Mouse (Mus musculus) heart, embryonic 14.5 days (tissue): ENCODE measurements around the gene Chst4. TPM values are rescaled to one million over a fixed set of nuclear protein-coding genes. Genes with fewer than 3 reads are reported as not detected.
A peak's percentile ranks its signal among the peaks of the same experiment; 100 is the strongest.

Experiments
- ATAC-seq: fragments of 200-750 bp; cut with Nextera tagmentation; 2 replicates; pipeline ENCODE4 v1.8.0; 2017; ENCODE audit warnings: low read depth, moderate TSS enrichment; ENCODE audit not compliant: insufficient number of reproducible peaks, insufficient read depth, low FRiP score
- H3K27ac ChIP-seq, 2 experiments: fragments of 200-500 bp in 1 of 2; fragments of 300-500 bp in 1 of 2; sonication (generic) in 1 of 2; replicated peaks in 1 of 2; 2 replicates each; pipeline ENCODE4 v1.5.1; 2012 to 2014; ENCODE audit warnings: low read depth in 2 of 2, low read length in 2 of 2, control low read depth in 1 of 2, mild to moderate bottlenecking in 1 of 2, mixed read lengths in 1 of 2; ENCODE audit not compliant: control insufficient read depth in 1 of 2, insufficient read depth in 1 of 2
- H3K27me3 ChIP-seq: fragments of 300-500 bp; sonication (generic); 2 replicates; pipeline ENCODE4 v1.6.1; 2014; ENCODE audit warnings: mild to moderate bottlenecking, low read length, control low read depth; ENCODE audit not compliant: control insufficient read depth, insufficient read depth
- H3K36me3 ChIP-seq: fragments of 300-500 bp; sonication (generic); 2 replicates; pipeline ENCODE4 v1.6.1; 2014; ENCODE audit warnings: mild to moderate bottlenecking, control low read depth, low read length, mixed read lengths; ENCODE audit not compliant: control insufficient read depth, insufficient read depth
- H3K4me1 ChIP-seq, 2 experiments: fragments of 200-500 bp in 1 of 2; fragments of 300-500 bp in 1 of 2; sonication (generic) in 1 of 2; 2 replicates each; pipeline ENCODE4 v1.6.1; 2012 to 2014; ENCODE audit warnings: low read length in 2 of 2, control low read depth in 1 of 2, mixed read lengths in 1 of 2; ENCODE audit not compliant: control insufficient read depth in 2 of 2, insufficient read depth in 2 of 2
- H3K4me2 ChIP-seq: fragments of 300-500 bp; sonication (generic); 2 replicates; pipeline ENCODE4 v1.6.1; 2014; ENCODE audit warnings: mild to moderate bottlenecking, low read length
- H3K4me3 ChIP-seq, 2 experiments: fragments of 200-500 bp in 1 of 2; fragments of 300-500 bp in 1 of 2; sonication (generic) in 1 of 2; 2 replicates each; pipeline ENCODE4 v1.5.1; 2012 to 2014; ENCODE audit warnings: low read length in 2 of 2, mild to moderate bottlenecking in 2 of 2, control low read depth in 1 of 2, low read depth in 1 of 2, moderate library complexity in 1 of 2; ENCODE audit not compliant: control insufficient read depth in 1 of 2, insufficient read depth in 1 of 2
- H3K9ac ChIP-seq: fragments of 300-500 bp; sonication (generic); 2 replicates; pipeline ENCODE4 v1.6.1; 2014; ENCODE audit warnings: mild to moderate bottlenecking, low read length
- H3K9me3 ChIP-seq: fragments of 300-500 bp; sonication (generic); 2 replicates; pipeline ENCODE4 v1.6.1; 2016; ENCODE audit warnings: low read length, control low read depth; ENCODE audit not compliant: control insufficient read depth
- WGBS: fragments of 180-500 bp; shearing (Covaris S2); extraction: QIAGEN DNeasy Blood & Tissue Kit; methylation state at CpG from one replicate; pipeline ENCODE4 v1.1.7; 2014; 5-methylcytosine and 5-hydroxymethylcytosine counted together
- polyA plus RNA-seq: library from polyadenylated mRNA; unstranded; fragments of >200 nt; fragmentation: Nextera tagmentation; extraction: Ambion mirVana; gene quantifications from 2 replicates; pipeline ENCODE4 v1.2.1, GENCODE M21; 2014

Chst4 gene
- 1.3 and 1.9 TPM in 2 replicates for polyA plus RNA-seq

GRCm38 (mm10) chr8:110039659-110040058 lies at the start of gene Chst4:
Gene Chst4, minus strand, starts transcription at chr8:110039740.
- H3K9me3 ChIP-seq = no peaks in the 10 kb centered on the region
- peaks cover 4 to 7% of the 10 kb centered on the region in 2 experiments; a peak in 3 of 4 replicates for H3K4me1 ChIP-seq
- no peaks in the 10 kb centered on the region for H3K27me3 ChIP-seq
- WGBS = 77% methylated on average over 5 of the region's 5 CpGs
- H3K4me2 ChIP-seq = no peak within 1 kb of the TSS
- H3K9ac ChIP-seq = no peak within 1 kb of the TSS
- ATAC-seq = no peak
- no peaks in the 10 kb centered on the region for H3K36me3 ChIP-seq
- H3K4me3 ChIP-seq = no peak within 1 kb of the TSS
- H3K27ac ChIP-seq = no peak within 1 kb of the TSS

- H3K27me3 ChIP-seq = no peaks in the 10 kb centered on the region
- 79% methylated on average over 11 of the region's 11 CpGs for WGBS
- H3K9ac ChIP-seq = no peak overlapping the region
- H3K4me1 ChIP-seq = peaks cover 2 to 4% of the 10 kb centered on the region in 2 experiments; a peak in 3 of 4 replicates
- H3K9me3 ChIP-seq = peaks cover 6% of the 10 kb centered on the region; the same call in 1 of the 2 replicates
- ATAC-seq = no peak
- peaks cover 25% of the 10 kb centered on the region for H3K36me3 ChIP-seq
- no peak overlapping the region for H3K4me2 ChIP-seq
- H3K27ac ChIP-seq = no peak overlapping the region
- no peak overlapping the region for H3K4me3 ChIP-seq
Measured at GRCm38 (mm10) chr8:110082416-110083105, 43.0 kb upstream of the Chst4 start.

DNA sequence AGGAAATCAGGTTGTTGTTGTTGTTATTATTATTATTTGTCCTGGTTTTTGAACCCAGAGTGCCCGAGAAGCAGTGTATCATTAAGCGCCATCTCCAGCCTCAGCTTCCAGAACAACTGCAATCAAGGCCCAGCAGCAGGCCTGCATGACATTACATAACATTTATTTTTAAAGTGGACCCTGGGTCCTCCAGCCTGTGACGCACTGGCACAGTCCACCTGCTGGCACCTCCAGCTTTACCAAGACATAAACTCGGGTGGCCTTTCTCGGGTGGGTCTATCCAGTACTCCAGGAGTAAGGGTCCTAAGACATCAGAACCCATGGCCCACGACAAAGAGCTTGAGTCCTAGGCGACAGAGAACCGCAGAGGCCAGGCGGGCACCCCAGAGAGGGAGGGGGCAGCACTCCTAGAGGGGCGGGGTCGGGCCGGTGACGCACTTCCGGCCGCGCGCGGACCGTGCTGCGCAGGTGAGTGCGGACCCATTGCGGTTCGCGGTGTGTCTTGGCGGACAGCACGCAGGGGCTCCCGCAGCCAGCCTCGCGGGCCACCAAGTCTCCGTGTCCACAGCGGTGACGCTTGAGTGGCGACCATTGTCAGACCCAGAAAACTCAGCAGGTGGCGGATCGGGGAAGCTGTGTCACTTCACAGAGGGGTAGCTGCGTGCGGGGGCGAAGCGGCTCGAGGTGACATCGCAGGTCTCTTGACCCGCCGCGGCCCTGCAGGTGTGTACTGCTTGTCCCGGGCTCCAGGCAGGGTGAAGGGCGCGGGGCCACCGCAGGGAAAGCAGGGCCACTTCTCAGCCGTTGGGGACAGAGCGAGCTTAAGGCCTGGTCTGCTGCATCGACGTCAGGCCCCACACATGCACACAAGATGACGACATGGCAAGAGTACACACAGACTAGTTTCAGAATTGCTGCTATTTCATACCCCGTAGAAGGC lies 40.0 kb upstream of the Chst4 start, which contains the start of gene Zfp612:
Zfp612 (plus strand) TSS at position 465 of the 940 bp plus-strand sequence.
- Histone ChIP-seq H3K27ac (no peak within 1 kb of the TSS), H3K4me2 (peak within 1 kb of the TSS; percentile 93), H3K36me3 (peaks cover 5% of the 10 kb centered on the region), H3K9me3 (no peaks in the 10 kb centered on the region), H3K9ac (peak within 1 kb of the TSS; percentile 84), H3K4me1 (peaks cover 2 to 4% of the 10 kb centered on the region in 2 experiments; a peak in 3 of 4 replicates), H3K27me3 (no peaks in the 10 kb centered on the region), H3K4me3 (peak within 1 kb of the TSS; percentile 64 to 69)
- peak; percentile 73 for ATAC-seq
- 6% methylated on average over 54 of the region's 54 CpGs for WGBS

GRCm38 (mm10) chr8:110074496-110074895 lies 35.0 kb upstream of the Chst4 start:
- peaks cover 3% of the 10 kb centered on the region; the same call in 1 of the 2 replicates for H3K9me3 ChIP-seq
- H3K4me1 ChIP-seq = peaks cover 0 to 2% of the 10 kb centered on the region in 2 experiments; a peak in 1 of 4 replicates
- 78% methylated on average over 8 of the region's 8 CpGs for WGBS
- H3K9ac ChIP-seq = no peak overlapping the region
- no peak overlapping the region for H3K27ac ChIP-seq
- no peak overlapping the region for H3K4me3 ChIP-seq
- H3K36me3 ChIP-seq = no peaks in the 10 kb centered on the region
- no peak overlapping the region for H3K4me2 ChIP-seq
- ATAC-seq = no peak
- no peaks in the 10 kb centered on the region for H3K27me3 ChIP-seq

- WGBS = 9% methylated on average over 9 of the region's 9 CpGs
- H3K9ac ChIP-seq = no peak overlapping the region
- H3K4me1 ChIP-seq = no peaks in the 10 kb centered on the region
- ATAC-seq = no peak
- no peak overlapping the region for H3K4me2 ChIP-seq
- no peak overlapping the region for H3K4me3 ChIP-seq
- H3K27ac ChIP-seq = no peak overlapping the region
- no peaks in the 10 kb centered on the region for H3K27me3 ChIP-seq
- H3K36me3 ChIP-seq = no peaks in the 10 kb centered on the region
- peaks cover 3% of the 10 kb centered on the region; the same call in 1 of the 2 replicates for H3K9me3 ChIP-seq
Measured at GRCm38 (mm10) chr8:110071600-110071999, 32.1 kb upstream of the Chst4 start.

- no peaks in the 10 kb centered on the region for H3K36me3 ChIP-seq
- H3K9me3 ChIP-seq = peaks cover 3% of the 10 kb centered on the region; the same call in 1 of the 2 replicates
- no peak overlapping the region for H3K4me3 ChIP-seq
- no peak overlapping the region for H3K27ac ChIP-seq
- no peak overlapping the region for H3K9ac ChIP-seq
- H3K4me2 ChIP-seq = no peak overlapping the region
- H3K4me1 ChIP-seq = no peaks in the 10 kb centered on the region
- H3K27me3 ChIP-seq = no peaks in the 10 kb centered on the region
- 81% methylated on average over 4 of the region's 4 CpGs for WGBS
- ATAC-seq = no peak
Measured at GRCm38 (mm10) chr8:110069706-110070105, 30.2 kb upstream of the Chst4 start.

GRCm38 (mm10) chr8:110065676-110066075 lies 26.1 kb upstream of the Chst4 start:
- no peak overlapping the region for H3K4me3 ChIP-seq
- no peaks in the 10 kb centered on the region for H3K36me3 ChIP-seq
- no peak overlapping the region for H3K27ac ChIP-seq
- no peak overlapping the region for H3K9ac ChIP-seq
- peaks cover 3% of the 10 kb centered on the region; the same call in 1 of the 2 replicates for H3K9me3 ChIP-seq
- WGBS = 85% methylated on average over 4 of the region's 4 CpGs
- no peaks in the 10 kb centered on the region for H3K4me1 ChIP-seq
- no peak for ATAC-seq
- H3K27me3 ChIP-seq = no peaks in the 10 kb centered on the region
- no peak overlapping the region for H3K4me2 ChIP-seq
